Mouse (Mus musculus) limb, embryonic 11.5 days (tissue): ENCODE measurements around the gene Slc35f2. TPM values are rescaled to one million over a fixed set of nuclear protein-coding genes. Genes with fewer than 3 reads are reported as not detected.

Source experiments
- polyA plus RNA-seq: library from polyadenylated mRNA; unstranded; fragments of >200 nt; fragmentation: Nextera tagmentation; extraction: Ambion mirVana; gene quantifications from 2 replicates; pipeline ENCODE4 v1.2.1, GENCODE M21; 2014

Gene Slc35f2
- polyA plus RNA-seq, 1 experiment from 2014 or later = 5.3 TPM

Other genes starting within 250 kb of the Slc35f2 start
- gene Atm, start 234.8 kb upstream of the Slc35f2 start, polyA plus RNA-seq = 17.1 and 17.7 TPM in 2 replicates
- gene Npat, start 234.5 kb upstream of the Slc35f2 start, polyA plus RNA-seq = 24.7 and 24.8 TPM in 2 replicates
- 50.0 and 50.8 TPM in 2 replicates for gene Acat1, start 161.2 kb upstream of the Slc35f2 start, polyA plus RNA-seq
- gene Cul5, start 101.5 kb upstream of the Slc35f2 start, polyA plus RNA-seq = 42.2 and 45.4 TPM in 2 replicates
- gene Rab39, start 65.3 kb upstream of the Slc35f2 start, polyA plus RNA-seq = 0.57 and 0.59 TPM in 2 replicates
- 0.67 and 1.1 TPM in 2 replicates for gene Sln, start 78.6 kb downstream of the Slc35f2 start, polyA plus RNA-seq
- 0.29 and 0.50 TPM in 2 replicates for gene Elmod1, start 203.8 kb downstream of the Slc35f2 start, polyA plus RNA-seq